Mouse (Mus musculus): ENCODE measurements at regions not wholly inside any gene's neighbourhood (a gene's known extent, or its start where the extent isn't known, plus 50 kb on each side); places are given as distances from the start of the nearest gene placed in this dataset.

GRCm38 (mm10) chr8:5918136-5918535, 813.0 kb upstream of the Slc10a2 start:
- 44% methylated on average over 1 of the region's 1 CpGs for WGBS
- Histone ChIP-seq H3K4me3 (ENCODE audit: low read length) (no peak overlapping the region), H3K27me3 (ENCODE audit: control insufficient read depth, insufficient read depth, low read depth, low read length) (no peaks in the 10 kb centered on the region), H3K4me1 (replicated peaks; ENCODE audit: control insufficient read depth, insufficient read depth, low read length) (no peaks in the 10 kb centered on the region), H3K4me2 (ENCODE audit: low read depth, low read length) (no peak overlapping the region), H3K27ac (ENCODE audit: low read length) (no peak overlapping the region), H3K36me3 (ENCODE audit: control insufficient read depth, insufficient read depth, low read length) (no peaks in the 10 kb centered on the region), H3K9ac (ENCODE audit: low read length) (no peak overlapping the region), H3K9me3 (ENCODE audit: control insufficient read depth, low read length) (no peaks in the 10 kb centered on the region)
- ATAC-seq (ENCODE audit: low read depth), result no peak

Data from lung, embryonic 16.5 days (tissue).